Mouse (Mus musculus) kidney, postnatal 0 days (tissue): Measurements from ENCODE around the gene Tyro3. TPM values are rescaled to one million over a fixed set of nuclear protein-coding genes. Genes with fewer than 3 reads are reported as not detected.
A peak's percentile ranks its signal among the peaks of the same experiment; 100 is the strongest.

Experiments used
- ATAC-seq: fragments of 200-750 bp; cut with Nextera tagmentation; replicated peaks from 2 replicates; pipeline ENCODE4 v1.8.0; 2017; ENCODE audit warnings: low read depth, moderate number of reproducible peaks, moderate TSS enrichment, moderate library complexity; ENCODE audit not compliant: low FRiP score
- DNase-seq: peaks from one replicate; pipeline ENCODE4 v3.0.0-alpha.2; 2016; ENCODE audit warnings: low spot score
- H3K27ac ChIP-seq: fragments of 300-500 bp; sonication (generic); 2 replicates; pipeline ENCODE4 v1.5.1; 2014; ENCODE audit warnings: mild to moderate bottlenecking
- H3K27me3 ChIP-seq: fragments of 300-500 bp; sonication (generic); 2 replicates; pipeline ENCODE4 v1.6.1; 2014; ENCODE audit warnings: low read length, mixed read lengths; ENCODE audit not compliant: insufficient read depth
- H3K36me3 ChIP-seq: fragments of 300-500 bp; sonication (generic); 2 replicates; pipeline ENCODE4 v1.6.1; 2014; ENCODE audit warnings: low read length, mixed read lengths; ENCODE audit not compliant: insufficient read depth
- H3K4me1 ChIP-seq: fragments of 300-500 bp; sonication (generic); replicated peaks from 2 replicates; pipeline ENCODE4 v1.6.1; 2014; ENCODE audit warnings: antibody characterized with exemption, low read length, mixed read lengths; ENCODE audit not compliant: insufficient read depth
- H3K4me2 ChIP-seq: fragments of 300-500 bp; sonication (generic); 2 replicates; pipeline ENCODE4 v1.6.1; 2014; ENCODE audit warnings: mild to moderate bottlenecking, low read length, moderate library complexity, mixed read lengths
- H3K4me3 ChIP-seq: fragments of 300-500 bp; sonication (generic); replicated peaks from 2 replicates; pipeline ENCODE4 v1.5.1; 2014; ENCODE audit warnings: low read depth, low read length
- H3K9ac ChIP-seq: fragments of 300-500 bp; sonication (generic); 2 replicates; pipeline ENCODE4 v1.6.1; 2014; ENCODE audit warnings: low read depth, low read length
- H3K9me3 ChIP-seq: fragments of 300-500 bp; sonication (generic); replicated peaks from 2 replicates; pipeline ENCODE4 v1.6.1; 2016; ENCODE audit warnings: low read length, inconsistent platforms, mixed read lengths
- CTCF ChIP-seq: IDR thresholded peaks from 2 replicates; pipeline ENCODE4 v1.5.1; 2016; ENCODE audit warnings: antibody characterized with exemption, low read depth, mild to moderate bottlenecking, moderate library complexity
- WGBS: fragments of 180-500 bp; shearing (Covaris S2); extraction: QIAGEN DNeasy Blood & Tissue Kit; methylation state at CpG from one replicate; pipeline ENCODE4 v1.1.7; 2014; 5-methylcytosine and 5-hydroxymethylcytosine counted together
- polyA plus RNA-seq: library from polyadenylated mRNA; unstranded; fragments of >200 nt; fragmentation: Nextera tagmentation; extraction: Ambion mirVana; gene quantifications from 2 replicates; pipeline ENCODE4 v1.2.1, GENCODE M21; 2015

The Tyro3 gene
- polyA plus RNA-seq, 1 experiment from 2014 or later = 7.7 TPM

DNA sequence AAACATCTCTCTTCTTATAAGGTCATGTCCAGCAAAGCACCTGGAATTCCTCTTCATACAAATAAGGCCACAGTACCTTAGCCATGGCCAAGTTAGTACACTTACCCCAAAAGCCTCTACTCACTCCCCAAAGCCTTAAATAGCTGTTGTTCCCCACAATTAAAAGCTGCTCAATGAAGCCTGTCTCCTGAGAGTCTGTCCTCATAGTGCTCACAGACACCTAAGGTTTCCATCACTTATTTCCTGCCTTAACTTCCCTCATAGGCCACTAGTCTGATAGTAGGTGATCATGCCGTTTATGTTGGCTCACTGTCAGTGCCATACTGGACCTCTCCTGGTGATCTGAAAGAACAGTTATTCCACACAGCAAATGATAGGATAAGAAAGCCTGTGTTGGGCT is 35.3 kb upstream of the Tyro3 start:
- Histone ChIP-seq H3K9me3 (no peaks in the 10 kb centered on the region), H3K4me2 (no peak overlapping the region), H3K36me3 (peaks cover 11% of the 10 kb centered on the region; the same call in 1 of the 2 replicates), H3K4me1 (peaks cover 14% of the 10 kb centered on the region), H3K27me3 (peaks cover 22% of the 10 kb centered on the region), H3K4me3 (no peak overlapping the region), H3K9ac (no peak overlapping the region), H3K27ac (no peak overlapping the region)
- WGBS = 60% methylated on average over 1 of the region's 1 CpGs
- no peak for TF ChIP-seq CTCF
- ATAC-seq (no peak), DNase-seq (no peak)

DNA sequence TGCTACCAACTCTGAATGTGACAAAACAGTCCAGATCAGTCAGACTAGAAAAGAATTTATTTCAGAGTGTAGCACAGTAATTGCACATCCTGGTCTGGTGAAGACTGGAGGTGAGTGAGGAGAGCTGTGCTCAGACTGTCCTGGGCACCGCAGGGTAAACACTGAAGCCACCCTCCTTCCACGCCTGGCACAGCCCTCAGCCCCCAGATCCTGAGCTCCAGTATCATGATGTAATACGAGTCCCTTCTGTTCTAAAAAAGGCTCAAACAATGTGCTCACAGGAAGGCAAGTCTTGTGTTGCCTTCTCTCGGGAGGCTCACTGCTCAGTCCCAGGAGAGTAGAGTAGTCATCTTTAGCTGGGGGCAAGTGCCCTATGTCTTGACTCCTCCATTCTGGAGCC is 33.6 kb upstream of the Tyro3 start:
- Histone ChIP-seq H3K4me2 (no peak overlapping the region), H3K9me3 (no peaks in the 10 kb centered on the region), H3K36me3 (peaks cover 16% of the 10 kb centered on the region; the same call in 1 of the 2 replicates), H3K27ac (no peak overlapping the region), H3K9ac (no peak overlapping the region), H3K4me3 (no peak overlapping the region), H3K4me1 (0 out of 2 replicates have a peak, but pooled peaks cover under 1% of the 10 kb centered on the region), H3K27me3 (peaks cover 7% of the 10 kb centered on the region)
- DNase-seq = no peak
- ATAC-seq = no peak
- no peak for TF ChIP-seq CTCF
- WGBS = 54% methylated on average over 4 of the region's 4 CpGs

DNA sequence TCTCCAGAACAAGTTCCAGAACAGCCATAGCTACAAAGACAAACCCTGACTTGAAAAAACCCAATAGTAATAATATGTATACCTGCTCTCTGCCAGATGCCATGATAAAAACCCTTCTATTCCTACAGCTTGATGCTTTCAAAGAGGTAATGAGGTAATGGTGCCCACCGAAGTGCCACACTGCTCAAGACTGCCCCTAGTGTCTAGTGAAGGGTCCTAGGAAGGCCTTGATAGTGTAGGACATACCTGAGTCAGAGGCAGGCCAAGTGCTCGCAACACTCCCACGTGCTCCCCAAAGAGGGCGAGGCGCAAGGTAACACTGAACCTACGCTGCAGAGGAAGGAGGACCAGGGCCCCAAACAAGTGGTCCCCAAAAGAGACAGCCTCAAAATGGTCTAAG is 30.3 kb upstream of the Tyro3 start:
- no peak for ATAC-seq
- Histone ChIP-seq H3K27me3 (no peaks in the 10 kb centered on the region), H3K36me3 (peaks cover 35% of the 10 kb centered on the region), H3K27ac (no peak overlapping the region), H3K9ac (no peak overlapping the region), H3K4me3 (no peak overlapping the region), H3K9me3 (no peaks in the 10 kb centered on the region), H3K4me2 (no peak overlapping the region), H3K4me1 (no peaks in the 10 kb centered on the region)
- no peak for DNase-seq
- 90% methylated on average over 6 of the region's 6 CpGs for WGBS
- TF ChIP-seq CTCF = peak; percentile 44; the same call in 1 of the 2 replicates

DNA sequence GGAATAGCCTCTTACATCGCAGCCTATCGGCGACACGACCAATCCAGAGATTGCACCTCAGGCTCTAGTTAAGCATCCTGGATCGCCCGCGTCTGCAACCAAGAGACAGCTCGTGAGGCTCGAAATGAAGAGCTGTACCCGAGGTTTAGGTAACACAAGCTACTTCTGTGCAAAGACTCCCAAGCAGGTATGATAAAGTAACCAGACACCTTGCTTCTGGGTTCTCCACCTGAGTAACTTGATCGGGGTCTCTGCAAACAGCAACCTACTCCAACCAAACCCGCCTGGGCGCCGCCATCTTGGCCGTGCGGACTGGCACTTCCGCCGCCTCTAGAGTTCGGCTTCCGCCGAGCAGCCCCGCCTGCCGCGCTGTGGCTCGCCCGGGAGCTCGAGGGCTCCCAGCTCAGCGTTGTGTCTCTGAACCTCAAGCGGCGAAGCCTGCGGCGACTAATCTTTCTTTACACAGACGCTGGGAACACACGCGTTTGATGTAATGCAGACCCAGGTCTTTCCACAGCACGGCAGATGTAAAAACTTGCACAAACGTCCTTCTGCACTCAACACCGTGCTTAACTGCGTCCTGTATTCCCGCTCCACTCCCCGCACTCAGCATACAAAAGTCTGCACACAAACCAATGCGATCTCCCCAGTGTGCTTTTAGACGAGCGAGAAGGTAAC is 10.2 kb upstream of the Tyro3 start, which contains the start of gene Rpap1:
Rpap1 (minus strand) TSS at position 332 of the 678 bp plus-strand sequence.
- ATAC-seq (peak; percentile 92), DNase-seq (peak; percentile 91)
- H3K27ac ChIP-seq = peak within 1 kb of the TSS; percentile 74
- peak within 1 kb of the TSS; percentile 53 for H3K9ac ChIP-seq
- H3K4me2 ChIP-seq = peak within 1 kb of the TSS; percentile 80
- 0 out of 2 replicates have a peak, but pooled peaks cover 4% of the 10 kb centered on the region for H3K4me1 ChIP-seq
- peak; percentile 6; the same call in 1 of the 2 replicates for TF ChIP-seq CTCF
- peak within 1 kb of the TSS; percentile 63 for H3K4me3 ChIP-seq
- under 1% methylated on average over 44 of the region's 44 CpGs for WGBS
- no peaks in the 10 kb centered on the region for H3K9me3 ChIP-seq
- H3K27me3 ChIP-seq = no peaks in the 10 kb centered on the region
- peaks cover 8% of the 10 kb centered on the region; the same call in 1 of the 2 replicates for H3K36me3 ChIP-seq

DNA sequence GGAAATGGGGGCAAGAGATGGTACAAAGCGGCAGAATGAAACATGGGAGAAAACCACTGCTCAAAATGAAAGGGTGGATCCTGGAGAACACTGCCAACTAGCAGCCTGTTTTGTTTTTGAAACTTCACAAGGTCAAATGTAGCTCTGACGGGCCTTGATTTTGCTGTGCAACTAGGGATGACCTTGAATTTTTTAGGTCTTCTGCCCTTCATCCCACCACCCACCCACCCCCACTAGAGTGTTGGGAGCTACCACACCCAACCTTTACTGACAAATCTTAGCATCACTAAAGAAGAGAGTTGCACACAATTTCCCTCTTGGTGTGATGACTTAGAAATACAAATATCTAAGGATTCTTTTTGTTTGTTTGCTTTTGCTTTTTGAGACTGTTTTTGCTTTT is 7.5 kb upstream of the Tyro3 start:
- 0 out of 2 replicates have a peak, but pooled peaks cover 4% of the 10 kb centered on the region for H3K4me1 ChIP-seq
- H3K9me3 ChIP-seq = no peaks in the 10 kb centered on the region
- H3K27ac ChIP-seq = no peak overlapping the region
- no peak overlapping the region for H3K4me3 ChIP-seq
- 80% methylated on average over 2 of the region's 2 CpGs for WGBS
- H3K36me3 ChIP-seq = no peaks in the 10 kb centered on the region
- ATAC-seq = no peak
- no peak for TF ChIP-seq CTCF
- H3K9ac ChIP-seq = no peak overlapping the region
- no peaks in the 10 kb centered on the region for H3K27me3 ChIP-seq
- no peak for DNase-seq
- no peak overlapping the region for H3K4me2 ChIP-seq

GRCm38 (mm10) chr2:119798246-119798927 is 854 bp downstream of the Tyro3 start:
- H3K27me3 ChIP-seq = no peaks in the 10 kb centered on the region
- DNase-seq = peak; percentile 84
- no peak overlapping the region for H3K27ac ChIP-seq
- H3K9me3 ChIP-seq = no peaks in the 10 kb centered on the region
- H3K4me3 ChIP-seq = no peak overlapping the region
- 13% methylated on average over 13 of the region's 13 CpGs for WGBS
- H3K4me1 ChIP-seq = 0 out of 2 replicates have a peak, but pooled peaks cover 5% of the 10 kb centered on the region
- no peaks in the 10 kb centered on the region for H3K36me3 ChIP-seq
- peak; percentile 71 for TF ChIP-seq CTCF
- ATAC-seq = no peak
- no peak overlapping the region for H3K9ac ChIP-seq
- no peak overlapping the region; the same call in 1 of the 2 replicates for H3K4me2 ChIP-seq
